Mouse (Mus musculus) C2C12 (cell line): ENCODE measurements around the gene Phc1. TPM values are rescaled to one million over a fixed set of nuclear protein-coding genes. Genes with fewer than 3 reads are reported as not detected.
A peak's percentile ranks its signal among the peaks of the same experiment; 100 is the strongest.

ENCODE experiments used
- H3K27me3 ChIP-seq: one replicate; pipeline ENCODE4 v1.6.1; 2011; ENCODE audit not compliant: control insufficient read depth, insufficient read depth, insufficient read length
- H3K36me3 ChIP-seq: one replicate; pipeline ENCODE4 v1.6.1; 2011; ENCODE audit not compliant: control insufficient read depth, insufficient read depth
- H3K4me3 ChIP-seq: one replicate; pipeline ENCODE4 v1.5.1; 2011; ENCODE audit warnings: mild to moderate bottlenecking, control low read depth; ENCODE audit not compliant: poor library complexity, insufficient read depth, severe bottlenecking
- H3K79me2 ChIP-seq: one replicate; pipeline ENCODE4 v1.6.1; 2011; ENCODE audit not compliant: control insufficient read depth, insufficient read depth
- H3K79me3 ChIP-seq: one replicate; pipeline ENCODE4 v1.6.1; 2011; ENCODE audit warnings: low read depth, control low read depth
- H3ac ChIP-seq: one replicate; pipeline ENCODE3; 2011; ENCODE audit warnings: low read depth; ENCODE audit not compliant: control insufficient read depth, insufficient read length
- CEBPB ChIP-seq: IDR thresholded peaks from one replicate; pipeline ENCODE4 v1.6.1; 2011; ENCODE audit warnings: low read depth, mild to moderate bottlenecking, control low read depth, moderate library complexity
- CTCF ChIP-seq: IDR thresholded peaks from one replicate; pipeline ENCODE4 v1.5.1; 2011; ENCODE audit not compliant: control insufficient read depth, insufficient read depth, insufficient read length
- FOSL1 ChIP-seq: IDR thresholded peaks from one replicate; pipeline ENCODE4 v1.8.0; 2011; ENCODE audit warnings: mild to moderate bottlenecking, low read length; ENCODE audit not compliant: poor library complexity, insufficient read depth, severe bottlenecking
- MAX ChIP-seq: IDR thresholded peaks from one replicate; pipeline ENCODE4 v1.6.1; 2011; ENCODE audit warnings: mild to moderate bottlenecking, control low read depth
- MYOD1 ChIP-seq: IDR thresholded peaks from one replicate; pipeline ENCODE4 v1.6.1; 2011; ENCODE audit warnings: low read depth; ENCODE audit not compliant: control insufficient read depth, insufficient read length
- MYOG ChIP-seq: IDR thresholded peaks from one replicate; pipeline ENCODE4 v1.6.1; 2011; ENCODE audit not compliant: control insufficient read depth, insufficient read length; ENCODE audit errors: extremely low read depth
- USF1 ChIP-seq: IDR thresholded peaks from one replicate; pipeline ENCODE4 v1.6.1; 2011; ENCODE audit warnings: low read depth, mild to moderate bottlenecking, control low read depth, moderate library complexity
- polyA plus RNA-seq: library from polyadenylated mRNA; unstranded; fragments of >200 nt; fragmentation: generic; extraction: Trizol; gene quantifications from one replicate; pipeline ENCODE4 v1.2.1, GENCODE M21; 2012; ENCODE audit warnings: missing spikeins

The Phc1 gene
- polyA plus RNA-seq, 1 experiment: 17.6 TPM

GRCm38 (mm10) chr6:122296918-122297278 is 43.5 kb downstream of the Phc1 start:
- Histone ChIP-seq H3K27me3 (no peaks in the 10 kb centered on the region), H3K79me2 (no peaks in the 10 kb centered on the region), H3K79me3 (no peaks in the 10 kb centered on the region), H3ac (peak overlapping the region; percentile 65), H3K36me3 (no peaks in the 10 kb centered on the region), H3K4me3 (no peak overlapping the region)
- TF ChIP-seq CTCF (no peak), MYOG (no peak), USF1 (no peak), MYOD1 (no peak)

GRCm38 (mm10) chr6:122295242-122295641 is 45.1 kb downstream of the Phc1 start:
- Histone ChIP-seq H3K79me2 (no peaks in the 10 kb centered on the region), H3K79me3 (no peaks in the 10 kb centered on the region), H3K36me3 (no peaks in the 10 kb centered on the region), H3K27me3 (no peaks in the 10 kb centered on the region), H3K4me3 (no peak overlapping the region), H3ac (no peak overlapping the region)
- TF ChIP-seq MYOG: no peak
- no peak for TF ChIP-seq MAX
- TF ChIP-seq MYOD1: no peak
- TF ChIP-seq CTCF: no peak
- no peak for TF ChIP-seq CEBPB
- no peak for TF ChIP-seq USF1
- TF ChIP-seq FOSL1: no peak

- Histone ChIP-seq H3K36me3 (no peaks in the 10 kb centered on the region), H3K4me3 (no peak overlapping the region), H3ac (no peak overlapping the region), H3K79me3 (no peaks in the 10 kb centered on the region), H3K27me3 (no peaks in the 10 kb centered on the region), H3K79me2 (no peaks in the 10 kb centered on the region)
- TF ChIP-seq CEBPB (no peak), FOSL1 (no peak), CTCF (no peak), MAX (no peak), MYOG (no peak), MYOD1 (no peak), USF1 (no peak)
These were observed 46.1 kb downstream of the Phc1 start for GRCm38 (mm10) chr6:122294290-122294689.

- Histone ChIP-seq H3K36me3 (no peaks in the 10 kb centered on the region), H3K27me3 (no peaks in the 10 kb centered on the region), H3K79me3 (no peaks in the 10 kb centered on the region), H3ac (no peak overlapping the region), H3K79me2 (no peaks in the 10 kb centered on the region), H3K4me3 (no peak overlapping the region)
- TF ChIP-seq USF1: no peak
- TF ChIP-seq CEBPB: no peak
These were observed 46.6 kb downstream of the Phc1 start for GRCm38 (mm10) chr6:122293796-122294195.

GRCm38 (mm10) chr6:122293121-122293520 is 47.2 kb downstream of the Phc1 start:
- Histone ChIP-seq H3K36me3 (no peaks in the 10 kb centered on the region), H3ac (no peak overlapping the region), H3K79me2 (no peaks in the 10 kb centered on the region), H3K79me3 (no peaks in the 10 kb centered on the region), H3K4me3 (no peak overlapping the region), H3K27me3 (no peaks in the 10 kb centered on the region)
- no peak for TF ChIP-seq USF1
- TF ChIP-seq CEBPB: no peak
- TF ChIP-seq MYOG: no peak
- no peak for TF ChIP-seq MAX
- TF ChIP-seq FOSL1: no peak
- no peak for TF ChIP-seq CTCF

DNA sequence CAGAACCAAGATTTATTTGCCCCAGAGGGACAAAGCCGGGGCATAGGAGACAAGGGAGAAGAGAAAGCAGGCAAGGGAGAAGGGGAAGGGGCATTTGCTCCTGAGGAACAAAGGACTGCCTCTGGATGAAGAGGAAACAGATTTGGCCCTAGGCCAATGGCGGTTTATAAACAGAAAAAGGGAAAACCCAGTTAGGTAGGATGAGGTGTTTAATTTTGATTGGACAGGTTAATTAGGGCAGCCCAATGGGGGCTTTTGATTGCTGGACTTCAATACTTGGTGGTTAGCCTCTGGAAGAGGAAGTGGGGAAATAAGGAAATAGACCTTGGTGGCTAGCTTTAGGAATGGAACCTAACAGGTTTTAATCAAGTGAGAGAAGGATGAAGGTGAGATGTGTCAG is 48.2 kb downstream of the Phc1 start:
- H3K79me2 ChIP-seq: no peaks in the 10 kb centered on the region
- H3ac ChIP-seq: no peak overlapping the region
- H3K79me3 ChIP-seq: no peaks in the 10 kb centered on the region
- no peak for TF ChIP-seq CEBPB
- no peak for TF ChIP-seq CTCF
- TF ChIP-seq MYOG: no peak
- TF ChIP-seq USF1: no peak
- no peak for TF ChIP-seq FOSL1
- TF ChIP-seq MYOD1: no peak
- no peak for TF ChIP-seq MAX
- H3K36me3 ChIP-seq: no peaks in the 10 kb centered on the region
- no peak overlapping the region for H3K4me3 ChIP-seq
- H3K27me3 ChIP-seq: no peaks in the 10 kb centered on the region
